Mouse (Mus musculus): Measurements from ENCODE around the gene Gpr89.

- TF ChIP-seq EP300 (IDR thresholded peaks at IDR 0.05; ENCODE audit: low read depth) (no peak), CTCF (IDR thresholded peaks at IDR 0.05; ENCODE audit: low read depth) (no peak)
Measured at GRCm38 (mm10) chr3:96847661-96848060, 57.5 kb downstream of the Gpr89 start.
